Mouse (Mus musculus): ENCODE measurements around the gene Arpc1b.

Arpc1b gene

DNA sequence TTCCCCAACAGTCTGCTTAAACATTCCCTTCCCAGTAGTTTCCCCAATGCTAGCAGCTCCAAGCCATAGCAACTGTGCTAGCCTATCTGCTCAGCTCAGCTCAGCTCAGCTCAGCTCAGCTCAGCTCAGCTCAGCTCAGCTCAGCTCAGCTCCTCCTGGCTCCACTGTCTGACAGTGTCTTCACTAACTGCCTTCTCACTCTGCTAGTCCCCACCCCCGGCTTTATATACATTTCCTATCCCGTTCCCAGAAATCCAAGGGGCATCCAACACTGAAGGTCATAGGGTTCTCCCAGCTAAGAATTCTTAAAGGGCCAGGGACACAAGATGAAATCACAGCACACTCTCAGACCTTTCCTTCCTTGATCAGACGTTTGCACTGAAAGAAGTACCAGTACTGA is 50.7 kb downstream of the Arpc1b start:
- DNase-seq (ENCODE audit: low spot score in 2 of 2): no peak

- DNase-seq (ENCODE audit: low spot score in 2 of 2): no peak
These were observed 51.2 kb downstream of the Arpc1b start for GRCm38 (mm10) chr5:145165184-145165583.

DNA sequence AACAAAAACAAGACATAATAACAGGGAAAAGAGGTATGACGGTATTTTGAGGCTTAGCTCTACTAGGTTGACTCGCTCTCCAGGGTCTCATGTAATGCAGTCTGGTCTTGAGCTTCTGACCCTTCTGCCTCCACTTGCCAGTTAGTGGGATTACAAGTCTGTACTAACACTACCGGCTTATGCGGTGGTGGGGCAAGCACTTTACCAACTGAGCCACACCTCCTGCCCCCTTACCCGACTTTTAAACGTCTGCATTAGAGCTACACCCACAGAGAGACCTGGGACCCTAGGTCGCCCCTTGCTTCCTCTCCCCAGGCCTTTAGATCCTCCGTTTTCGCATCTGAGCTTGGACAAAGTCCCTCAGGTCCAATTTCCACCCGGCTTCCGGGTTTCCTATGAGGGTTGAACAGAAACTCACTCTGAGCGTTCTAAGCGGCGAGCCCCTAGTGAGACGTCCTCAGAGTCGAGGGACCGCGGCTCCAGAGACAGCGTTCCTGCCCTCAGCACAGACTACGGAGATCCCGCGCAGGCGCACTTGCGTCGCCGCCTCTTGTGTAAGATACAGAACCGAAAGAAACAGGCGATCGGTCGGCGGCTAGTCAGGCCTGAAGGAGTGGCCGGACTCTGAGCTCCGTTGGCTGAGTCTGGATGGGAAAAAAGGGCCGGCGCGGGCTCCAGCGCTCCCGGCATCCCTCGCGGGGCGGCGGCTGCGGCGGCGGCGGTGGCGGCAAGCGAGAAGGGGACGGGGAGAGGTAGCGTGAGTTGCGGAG is 52.7 kb downstream of the Arpc1b start, which contains the start of the genes Ptcd1 and Cpsf4:
Gene Ptcd1, minus strand, starts transcription at position 573 of the 770 bp plus-strand sequence.
Gene Cpsf4, plus strand, starts transcription at position 678 of the 770 bp plus-strand sequence.
- DNase-seq (ENCODE audit: low spot score in 2 of 2): peak; percentile 97 to 99

DNA sequence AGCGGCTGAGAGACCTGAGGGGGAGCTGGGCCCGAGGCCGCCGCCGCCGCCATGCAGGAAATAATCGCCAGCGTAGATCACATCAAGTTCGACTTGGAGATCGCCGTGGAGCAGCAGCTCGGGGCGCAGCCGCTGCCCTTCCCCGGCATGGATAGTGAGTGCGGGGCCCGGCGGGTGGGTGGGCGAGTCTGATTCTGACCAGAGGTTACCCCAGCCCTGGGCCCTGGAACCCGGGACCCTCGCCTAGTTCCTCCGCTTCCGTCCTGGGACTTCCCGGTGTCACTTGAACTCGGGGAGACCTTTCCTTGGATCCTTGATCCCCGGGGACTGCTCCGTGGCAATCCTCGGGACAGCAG is 53.3 kb downstream of the Arpc1b start:
- DNase-seq (ENCODE audit: low spot score in 2 of 2): no peak

- DNase-seq (ENCODE audit: low spot score in 2 of 2): peak in 1 of 2 experiments; percentile 32
These were observed 64.5 kb downstream of the Arpc1b start for GRCm38 (mm10) chr5:145178461-145178980.

Measured in heart, adult 9 months (tissue).